Mouse (Mus musculus) limb, embryonic 11.5 days (tissue): ENCODE measurements around the gene Rbp7. TPM values are rescaled to one million over a fixed set of nuclear protein-coding genes. Genes with fewer than 3 reads are reported as not detected.

Experiments
- ATAC-seq: fragments of 200-750 bp; cut with Nextera tagmentation; 2 replicates; pipeline ENCODE4 v1.8.0; 2017; ENCODE audit warnings: low read depth; ENCODE audit not compliant: insufficient number of reproducible peaks, low FRiP score, low TSS enrichment
- DNase-seq: peaks from one replicate; pipeline ENCODE4 v3.0.0-alpha.2; 2015; ENCODE audit warnings: low spot score
- H3K27ac ChIP-seq: fragments of 300-500 bp; sonication (generic); replicated peaks from 2 replicates; pipeline ENCODE4 v1.5.1; 2014; ENCODE audit warnings: low read depth, mild to moderate bottlenecking, low read length
- H3K27me3 ChIP-seq: fragments of 300-500 bp; sonication (generic); 2 replicates; pipeline ENCODE4 v1.6.1; 2014; ENCODE audit warnings: mild to moderate bottlenecking, low read length, mixed read lengths; ENCODE audit not compliant: control insufficient read depth, insufficient read depth
- H3K36me3 ChIP-seq: fragments of 300-500 bp; sonication (generic); 2 replicates; pipeline ENCODE4 v1.6.1; 2014; ENCODE audit warnings: mild to moderate bottlenecking, low read length, moderate library complexity, mixed read lengths; ENCODE audit not compliant: control insufficient read depth, insufficient read depth
- H3K4me1 ChIP-seq: fragments of 300-500 bp; sonication (generic); 2 replicates; pipeline ENCODE4 v1.6.1; 2014; ENCODE audit warnings: low read length, mixed read lengths; ENCODE audit not compliant: control insufficient read depth, insufficient read depth
- H3K4me2 ChIP-seq: fragments of 300-500 bp; sonication (generic); 2 replicates; pipeline ENCODE4 v1.6.1; 2014; ENCODE audit warnings: low read depth, mild to moderate bottlenecking, moderate library complexity; ENCODE audit not compliant: severe bottlenecking
- H3K4me3 ChIP-seq: fragments of 300-500 bp; sonication (generic); 2 replicates; pipeline ENCODE4 v1.5.1; 2014; ENCODE audit warnings: low read depth, low read length
- H3K9ac ChIP-seq: fragments of 300-500 bp; sonication (generic); 2 replicates; pipeline ENCODE4 v1.6.1; 2014; ENCODE audit warnings: mild to moderate bottlenecking, low read length
- H3K9me3 ChIP-seq: fragments of 300-500 bp; sonication (generic); 2 replicates; pipeline ENCODE4 v1.6.1; 2016; ENCODE audit warnings: low read length; ENCODE audit not compliant: control insufficient read depth
- WGBS: fragments of 180-500 bp; shearing (Covaris S2); extraction: QIAGEN DNeasy Blood & Tissue Kit; methylation state at CpG from one replicate; pipeline ENCODE4 v1.1.7; 2014; 5-methylcytosine and 5-hydroxymethylcytosine counted together
- polyA plus RNA-seq: library from polyadenylated mRNA; unstranded; fragments of >200 nt; fragmentation: Nextera tagmentation; extraction: Ambion mirVana; gene quantifications from 2 replicates; pipeline ENCODE4 v1.2.1, GENCODE M21; 2014

Rbp7 gene
- polyA plus RNA-seq, 1 experiment from 2014 or later, result not detected

DNA sequence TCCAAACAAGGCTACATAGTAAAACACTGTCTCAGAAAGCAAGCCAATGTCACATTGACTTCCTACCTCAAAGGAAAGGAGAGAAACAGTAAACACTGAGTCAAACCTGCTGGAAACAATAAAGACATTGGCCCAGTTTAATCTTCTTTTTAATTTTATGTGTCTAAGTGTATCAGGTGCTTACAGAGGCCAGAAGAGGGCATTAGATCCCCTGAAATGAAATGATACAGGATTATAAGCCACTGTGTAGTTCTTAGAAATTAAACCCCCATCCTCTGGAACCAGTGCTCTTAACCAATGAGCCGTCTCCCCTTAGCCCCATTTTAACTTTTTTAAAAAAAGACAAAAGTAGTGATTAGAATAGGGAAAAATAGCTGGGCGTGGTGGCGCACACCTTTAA, 40.5 kb downstream of the Rbp7 start:
- Histone ChIP-seq H3K27me3 (no peaks in the 10 kb centered on the region), H3K9me3 (no peaks in the 10 kb centered on the region), H3K4me3 (no peak overlapping the region), H3K36me3 (no peaks in the 10 kb centered on the region), H3K4me2 (no peak overlapping the region), H3K9ac (no peak overlapping the region), H3K27ac (no peak overlapping the region), H3K4me1 (peaks cover 35% of the 10 kb centered on the region)
- no peak for ATAC-seq
- DNase-seq, result no peak
- WGBS, result 93% methylated on average over 3 of the region's 3 CpGs

DNA sequence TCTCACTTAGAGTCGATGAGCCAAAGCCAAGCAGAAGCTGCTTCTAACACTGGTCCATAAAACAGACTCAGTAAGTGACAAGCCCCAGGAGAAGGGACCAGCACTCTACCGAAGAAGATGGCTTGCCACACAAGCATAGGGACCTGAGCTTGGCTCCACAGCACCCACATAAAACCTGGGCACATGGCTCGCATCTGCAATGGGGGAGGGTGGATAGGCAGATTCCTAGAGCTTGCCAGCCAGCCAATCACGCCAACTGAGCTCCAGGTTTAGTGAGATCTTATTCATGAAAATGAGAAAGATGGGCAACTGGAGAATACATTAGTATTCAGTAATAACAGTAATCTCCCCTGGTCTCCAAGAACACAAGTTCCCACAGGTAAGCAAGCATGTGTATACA, 45.0 kb downstream of the Rbp7 start:
- Histone ChIP-seq H3K27ac (no peak overlapping the region), H3K36me3 (no peaks in the 10 kb centered on the region), H3K4me3 (no peak overlapping the region), H3K27me3 (no peaks in the 10 kb centered on the region), H3K9ac (no peak overlapping the region), H3K4me1 (peaks cover 1% of the 10 kb centered on the region; the same call in 1 of the 2 replicates), H3K9me3 (no peaks in the 10 kb centered on the region), H3K4me2 (no peak overlapping the region)
- ATAC-seq, result no peak
- DNase-seq, result no peak
- WGBS, result 91% methylated on average over 4 of the region's 4 CpGs

DNA sequence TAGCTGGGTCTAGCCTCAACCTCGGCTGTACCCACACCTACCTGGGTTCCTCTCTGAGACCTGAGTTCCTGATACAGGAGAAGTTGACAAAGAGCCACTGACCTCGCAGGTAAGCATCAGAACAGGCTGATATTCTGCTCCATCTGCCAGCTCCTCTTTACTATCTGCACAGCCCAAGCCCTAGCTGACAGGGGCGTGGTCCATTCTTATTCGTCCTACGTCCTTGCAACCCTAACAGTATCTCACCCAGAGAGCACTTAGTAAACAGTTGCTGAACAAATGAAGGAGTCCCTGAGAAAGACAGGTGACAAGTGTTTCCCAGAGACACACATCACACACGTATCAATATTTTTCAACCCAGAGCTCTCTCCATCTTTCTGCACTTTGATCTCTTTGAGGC, 46.4 kb downstream of the Rbp7 start:
- WGBS, result 89% methylated on average over 6 of the region's 6 CpGs
- no peak overlapping the region for H3K4me2 ChIP-seq

DNA sequence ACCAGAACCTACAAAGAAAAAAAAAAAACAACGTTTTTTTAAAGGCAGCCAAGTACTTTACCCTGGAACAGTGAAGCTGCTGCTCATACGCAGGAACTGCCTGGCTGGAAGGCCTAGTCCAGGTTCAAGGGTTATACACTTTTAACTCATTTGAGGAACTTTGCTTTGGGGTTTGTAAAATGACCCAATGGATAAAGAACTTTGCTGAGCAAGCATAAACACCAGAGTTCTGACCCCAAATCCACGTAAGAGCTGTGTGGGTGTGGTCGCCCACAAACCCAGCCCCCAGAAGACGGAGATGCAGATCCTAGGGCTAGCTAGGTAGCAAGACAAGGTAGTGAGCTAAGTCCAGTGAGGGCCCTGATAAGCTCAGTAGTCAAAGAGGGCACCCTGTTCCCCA, 47.3 kb downstream of the Rbp7 start:
- ATAC-seq (no peak), DNase-seq (no peak)
- Histone ChIP-seq H3K36me3 (no peaks in the 10 kb centered on the region), H3K9ac (no peak overlapping the region), H3K27ac (no peak overlapping the region), H3K4me3 (no peak overlapping the region), H3K27me3 (no peaks in the 10 kb centered on the region), H3K4me1 (peaks cover 18% of the 10 kb centered on the region), H3K9me3 (no peaks in the 10 kb centered on the region), H3K4me2 (no peak overlapping the region)
- 90% methylated on average over 5 of the region's 5 CpGs for WGBS

More for the DNA sequence above, 46.4 kb downstream of the Rbp7 start:
- no peak for DNase-seq
- H3K27ac ChIP-seq, result no peak overlapping the region
- H3K4me3 ChIP-seq, result no peak overlapping the region
- no peak for ATAC-seq
- no peaks in the 10 kb centered on the region for H3K36me3 ChIP-seq
- H3K9ac ChIP-seq, result no peak overlapping the region
- peaks cover 14% of the 10 kb centered on the region for H3K4me1 ChIP-seq
- no peaks in the 10 kb centered on the region for H3K9me3 ChIP-seq
- no peaks in the 10 kb centered on the region for H3K27me3 ChIP-seq

DNA sequence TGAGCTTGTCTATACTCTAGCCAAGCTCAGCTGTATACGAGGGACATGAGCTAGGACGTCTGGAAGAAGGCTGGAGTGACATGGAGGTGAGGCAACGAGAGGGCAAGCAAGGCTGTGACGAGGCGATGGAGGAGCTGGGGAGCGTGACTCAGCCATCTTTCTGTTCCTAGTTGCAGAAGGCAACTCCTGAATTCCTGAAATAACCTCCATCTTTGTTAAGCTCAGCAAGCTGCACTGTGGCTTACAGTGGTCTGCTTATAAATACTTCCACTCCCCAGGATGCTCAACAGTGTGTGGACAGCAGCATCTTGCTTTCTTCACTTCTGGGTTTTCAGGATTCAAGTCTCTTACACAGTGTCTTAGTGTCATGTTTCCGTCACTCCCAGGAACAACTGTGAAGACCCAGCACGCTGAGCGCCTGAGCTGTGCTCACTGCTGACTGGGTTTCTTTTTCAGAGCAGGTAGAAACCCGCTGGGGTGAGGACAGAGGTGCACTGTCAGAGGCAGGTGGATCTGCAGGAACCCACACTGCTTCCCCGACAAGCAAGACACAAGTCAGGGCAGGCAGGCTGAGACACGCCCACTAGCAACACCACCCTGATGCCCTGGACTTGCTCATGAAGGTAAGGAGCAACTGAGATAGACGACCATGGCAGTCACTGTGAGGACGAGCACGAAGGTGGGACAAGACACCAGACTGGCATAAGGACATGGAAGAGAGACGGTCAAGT, 48.9 kb downstream of the Rbp7 start:
- ATAC-seq (no peak), DNase-seq (no peak)
- 77% methylated on average over 16 of the region's 16 CpGs for WGBS
- Histone ChIP-seq H3K4me3 (no peak overlapping the region), H3K4me2 (no peak overlapping the region), H3K36me3 (no peaks in the 10 kb centered on the region), H3K9ac (no peak overlapping the region), H3K27me3 (no peaks in the 10 kb centered on the region), H3K9me3 (no peaks in the 10 kb centered on the region), H3K27ac (no peak overlapping the region), H3K4me1 (peaks cover 18% of the 10 kb centered on the region)

DNA sequence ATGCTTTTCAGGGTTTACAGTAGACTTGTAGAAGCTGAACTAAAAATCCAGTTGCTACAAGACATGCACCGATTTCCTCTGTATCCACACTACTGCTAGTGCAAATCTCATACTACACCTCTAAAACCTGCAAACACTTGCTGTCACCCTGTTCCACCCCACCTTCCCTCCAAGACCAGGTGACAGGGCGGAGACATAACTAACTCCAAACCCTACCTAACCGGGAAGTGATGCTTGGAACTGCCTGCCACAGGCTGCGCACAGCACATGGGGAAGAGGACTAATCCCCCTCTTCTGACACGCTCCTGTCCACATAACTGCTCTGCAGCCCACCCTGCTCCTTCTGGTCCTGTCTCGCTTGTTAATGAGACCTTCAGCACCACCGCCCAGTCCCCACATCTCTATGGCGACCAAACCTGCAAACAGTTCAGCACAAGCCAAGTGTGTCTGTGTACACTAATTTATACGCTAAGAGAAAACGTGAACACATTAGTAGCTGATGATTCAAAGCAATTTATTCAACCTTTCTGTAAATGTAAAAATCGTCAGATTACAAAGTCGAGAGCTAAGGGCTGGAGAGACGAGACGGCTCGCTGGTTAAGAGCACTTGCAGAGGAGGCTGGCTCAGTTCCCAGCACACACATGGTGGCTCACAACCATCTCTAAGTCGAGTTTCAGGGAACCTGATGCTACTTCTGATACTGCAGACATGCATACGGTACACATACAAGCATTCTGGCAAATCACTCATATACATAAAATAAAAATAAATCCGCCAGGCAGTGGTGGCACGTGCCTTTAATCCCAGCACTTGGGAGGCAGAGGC, 49.9 kb downstream of the Rbp7 start:
- H3K4me3 ChIP-seq, result no peak overlapping the region
- H3K27ac ChIP-seq, result 0 out of 2 replicates have a peak overlapping the region, but pooled peaks have one; percentile 30
- H3K36me3 ChIP-seq, result no peaks in the 10 kb centered on the region
- DNase-seq (no peak), ATAC-seq (no peak)
- no peak overlapping the region for H3K4me2 ChIP-seq
- H3K9ac ChIP-seq, result no peak overlapping the region
- no peaks in the 10 kb centered on the region for H3K9me3 ChIP-seq
- peaks cover 18% of the 10 kb centered on the region for H3K4me1 ChIP-seq
- 76% methylated on average over 19 of the region's 19 CpGs for WGBS
- no peaks in the 10 kb centered on the region for H3K27me3 ChIP-seq

DNA sequence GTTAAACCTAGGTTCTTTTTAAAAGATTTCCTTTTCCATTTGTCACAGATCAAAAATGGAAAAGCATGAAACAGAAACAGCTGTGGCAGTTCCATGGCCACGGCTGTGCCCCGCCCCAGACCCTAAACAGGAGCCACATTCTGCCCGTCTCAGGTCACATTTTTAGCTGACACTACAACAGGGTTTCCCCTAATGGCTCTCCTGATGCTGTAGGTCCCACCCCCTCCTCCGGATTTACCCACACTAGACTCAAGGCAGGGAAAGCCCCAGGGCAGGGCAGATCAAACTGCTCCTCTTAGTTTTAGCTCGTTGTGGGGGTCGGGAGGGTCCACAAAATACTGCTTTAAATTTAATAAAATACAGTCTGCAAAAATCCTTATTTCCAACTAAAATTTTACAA, 51.7 kb downstream of the Rbp7 start:
- Histone ChIP-seq H3K4me3 (no peak overlapping the region), H3K9me3 (no peaks in the 10 kb centered on the region), H3K4me2 (no peak overlapping the region), H3K9ac (no peak overlapping the region), H3K36me3 (no peaks in the 10 kb centered on the region; the same call in 1 of the 2 replicates), H3K27ac (no peak overlapping the region; the same call in 1 of the 2 replicates), H3K4me1 (peaks cover 21% of the 10 kb centered on the region), H3K27me3 (no peaks in the 10 kb centered on the region)
- 22% methylated on average over 6 of the region's 6 CpGs for WGBS
- peak; percentile 37 for DNase-seq
- no peak for ATAC-seq

DNA sequence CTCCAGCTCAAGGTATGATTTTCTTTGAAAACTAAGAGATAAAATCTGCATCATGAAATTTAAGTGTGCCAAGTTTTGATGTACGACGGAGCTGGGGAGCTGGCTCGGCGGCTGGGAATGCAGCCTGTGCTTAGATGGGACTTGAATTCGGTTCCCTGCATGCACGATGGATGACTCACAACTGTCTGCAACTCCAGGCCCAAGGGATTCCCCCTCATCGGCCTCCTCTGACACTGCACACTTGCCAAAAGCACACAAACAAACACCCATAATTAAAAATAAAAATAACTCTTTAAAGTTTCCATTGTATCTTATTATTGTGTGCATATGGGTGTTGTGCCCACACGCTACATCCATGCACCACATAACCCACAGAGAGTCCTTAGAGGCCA, 53.2 kb downstream of the Rbp7 start:
- Histone ChIP-seq H3K4me3 (no peak overlapping the region), H3K36me3 (peaks cover 2% of the 10 kb centered on the region; the same call in 1 of the 2 replicates), H3K9me3 (no peaks in the 10 kb centered on the region), H3K27ac (no peak overlapping the region), H3K4me2 (no peak overlapping the region), H3K9ac (no peak overlapping the region), H3K4me1 (peaks cover 21% of the 10 kb centered on the region), H3K27me3 (no peaks in the 10 kb centered on the region)
- ATAC-seq (no peak), DNase-seq (no peak)
- WGBS, result 92% methylated on average over 8 of the region's 8 CpGs
